Mouse (Mus musculus) olfactory bulb, adult 2 months (tissue): ENCODE data around the gene Rnf103. TPM values are rescaled to one million over a fixed set of nuclear protein-coding genes. Genes with fewer than 3 reads are reported as not detected.
"Not testable (repeated sequence)": the region's sequence is repeated elsewhere in the genome, so short reads cannot be mapped to it uniquely, and the experiment has no call there.

ENCODE experiments used
- H3K27ac ChIP-seq: fragments of 200-500 bp; 2 replicates; pipeline ENCODE4 v1.5.1; 2012; ENCODE audit warnings: low read depth, low read length; ENCODE audit not compliant: insufficient read depth
- H3K4me1 ChIP-seq: fragments of 200-500 bp; 2 replicates; pipeline ENCODE4 v1.6.1; 2012; ENCODE audit warnings: low read length; ENCODE audit not compliant: control insufficient read depth, insufficient read depth
- H3K4me3 ChIP-seq: fragments of 200-500 bp; 2 replicates; pipeline ENCODE4 v1.5.1; 2012; ENCODE audit warnings: mild to moderate bottlenecking, low read depth, low read length, moderate library complexity; ENCODE audit not compliant: insufficient read depth
- CTCF ChIP-seq: fragments of 200-500 bp; IDR thresholded peaks from 2 replicates; pipeline ENCODE4 v1.5.1; 2012; ENCODE audit warnings: low read depth, mild to moderate bottlenecking, low read length, moderate library complexity; ENCODE audit not compliant: insufficient read depth
- POLR2A ChIP-seq: fragments of 200-500 bp; IDR thresholded peaks from 2 replicates; pipeline ENCODE4 v1.6.1; 2012; ENCODE audit warnings: mild to moderate bottlenecking, low read depth, low read length, moderate library complexity; ENCODE audit not compliant: insufficient read depth
- WGBS: fragments of 180-500 bp; shearing (Covaris S2); methylation state at CpG from one replicate; pipeline ENCODE4 v1.1.7; 2018; 5-methylcytosine and 5-hydroxymethylcytosine counted together
- polyA plus RNA-seq: library from polyadenylated mRNA; stranded (reverse); fragments of >200 nt; gene quantifications from 2 replicates; pipeline ENCODE4 v1.2.4, GENCODE M21; 2012; ENCODE audit warnings: low replicate concordance; ENCODE audit not compliant: missing spikeins, insufficient read depth, insufficient read length

The Rnf103 gene
- not detected in 2 replicates for polyA plus RNA-seq

DNA sequence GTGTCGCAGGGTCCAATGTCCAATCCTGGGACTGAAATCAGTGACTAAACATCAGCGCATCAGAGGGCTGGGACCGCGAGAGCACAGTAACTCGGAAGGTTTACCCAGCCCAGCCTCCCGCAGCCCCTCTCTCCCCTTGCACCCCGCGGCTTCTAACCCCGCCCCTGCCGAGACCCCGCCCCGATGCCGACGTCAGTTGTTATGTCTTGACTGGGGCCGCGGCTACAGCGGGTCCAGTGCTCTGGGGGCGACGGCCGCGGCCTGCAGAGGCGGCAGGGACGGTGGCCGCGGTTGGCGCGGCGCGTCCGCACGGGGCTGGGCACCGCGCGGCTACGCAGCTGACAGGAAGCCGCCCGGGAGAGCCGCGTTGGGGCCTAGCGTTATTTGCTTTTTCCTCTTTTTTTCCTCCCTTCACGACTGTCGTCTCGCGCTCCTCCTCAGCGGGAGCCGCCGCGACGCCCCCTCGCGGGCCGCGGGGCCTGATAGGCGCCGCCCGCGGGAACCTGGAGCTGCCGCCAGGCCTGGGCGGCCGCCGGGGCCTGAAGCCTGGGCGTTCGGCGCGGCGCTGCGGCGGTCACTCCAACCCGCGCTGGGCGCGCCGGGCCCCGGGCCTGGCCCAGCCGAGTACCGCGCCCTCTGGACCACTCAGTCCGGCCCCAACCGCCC, at the start of gene Rnf103:
Gene Rnf103, plus strand, starts transcription at position 220 of the 666 bp plus-strand sequence.
- H3K27ac ChIP-seq = peak within 1 kb of the TSS; percentile 92
- WGBS = under 1% methylated on average over 74 of the region's 79 CpGs
- TF ChIP-seq POLR2A = peak; percentile 99
- no peak for TF ChIP-seq CTCF

DNA sequence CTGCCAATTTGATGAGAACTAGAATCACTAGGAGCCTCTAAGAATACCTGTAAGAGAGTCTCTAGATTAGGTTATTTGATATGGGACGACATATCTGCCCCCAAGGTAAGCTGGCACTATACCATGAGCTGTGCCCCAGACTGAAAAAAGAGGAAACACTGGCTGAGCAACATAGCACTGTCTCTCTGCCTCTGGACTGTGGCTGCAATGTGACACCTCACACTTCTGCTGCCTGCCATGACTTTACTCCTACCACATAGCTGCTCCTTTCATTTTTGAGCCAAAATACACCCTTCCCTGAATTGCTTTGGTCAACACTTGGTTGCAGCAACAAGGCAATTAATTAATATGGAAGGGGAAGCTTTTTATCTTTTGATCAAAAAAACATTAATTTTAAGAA, 48.9 kb upstream of the Rnf103 start:
- Histone ChIP-seq H3K4me3 (no peak overlapping the region), H3K4me1 (0 out of 2 replicates have a peak, but pooled peaks cover 7% of the 10 kb centered on the region), H3K27ac (no peak overlapping the region)
- TF ChIP-seq CTCF (no peak), POLR2A (no peak)
- 62% methylated on average over 1 of the region's 1 CpGs for WGBS

More for the DNA sequence above, at the start of gene Rnf103:
- H3K4me3 ChIP-seq = peak within 1 kb of the TSS; percentile 73
- H3K4me1 ChIP-seq = 0 out of 2 replicates have a peak, but pooled peaks cover 2% of the 10 kb centered on the region

DNA sequence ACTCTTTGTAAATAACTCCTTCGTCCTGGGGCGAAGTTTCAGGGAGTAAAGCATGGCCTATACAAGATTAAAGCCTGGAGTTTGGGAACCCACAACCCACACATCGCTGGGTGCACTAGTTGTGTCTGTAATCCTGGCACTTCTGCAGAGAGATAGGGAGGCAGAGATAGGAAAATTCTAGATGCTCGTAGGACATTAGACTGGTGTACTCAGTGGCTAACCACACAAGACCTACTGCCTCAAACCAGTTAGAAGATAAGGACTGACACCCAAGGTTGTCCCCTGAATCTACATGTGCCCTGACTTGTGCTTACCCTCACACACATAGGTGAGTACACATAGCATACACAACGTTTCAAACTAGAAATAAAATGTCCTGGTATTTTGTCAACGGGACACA, 48.1 kb upstream of the Rnf103 start:
- TF ChIP-seq CTCF (no peak), POLR2A (no peak)
- 87% methylated on average over 6 of the region's 6 CpGs for WGBS
- Histone ChIP-seq H3K4me3 (no peak overlapping the region), H3K27ac (no peak overlapping the region), H3K4me1 (0 out of 2 replicates have a peak, but pooled peaks cover 7% of the 10 kb centered on the region)

DNA sequence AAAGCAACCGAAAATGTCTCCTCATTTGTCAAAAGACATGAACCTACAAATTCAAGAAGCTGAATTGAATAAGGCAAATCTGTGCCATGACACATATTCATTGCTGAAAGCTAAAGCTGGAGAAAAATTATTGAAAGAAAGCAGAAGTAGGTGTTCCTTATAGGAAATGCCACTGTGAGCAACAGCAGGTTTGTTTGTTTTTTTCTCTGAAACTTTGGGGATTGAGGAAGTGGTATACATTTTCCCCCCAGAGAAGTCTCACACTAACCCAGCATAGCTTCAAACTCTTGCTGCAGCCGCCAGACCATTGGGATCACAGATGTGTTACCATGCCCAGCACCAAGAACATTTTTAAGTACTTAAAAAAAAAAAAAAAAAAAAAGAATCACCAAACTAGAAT, 40.9 kb upstream of the Rnf103 start:
- 87% methylated on average over 2 of the region's 2 CpGs for WGBS
- H3K27ac ChIP-seq = no peak overlapping the region
- H3K4me3 ChIP-seq = no peak overlapping the region
- 0 out of 2 replicates have a peak, but pooled peaks cover 3% of the 10 kb centered on the region for H3K4me1 ChIP-seq
- TF ChIP-seq POLR2A (no peak), CTCF (no peak)

DNA sequence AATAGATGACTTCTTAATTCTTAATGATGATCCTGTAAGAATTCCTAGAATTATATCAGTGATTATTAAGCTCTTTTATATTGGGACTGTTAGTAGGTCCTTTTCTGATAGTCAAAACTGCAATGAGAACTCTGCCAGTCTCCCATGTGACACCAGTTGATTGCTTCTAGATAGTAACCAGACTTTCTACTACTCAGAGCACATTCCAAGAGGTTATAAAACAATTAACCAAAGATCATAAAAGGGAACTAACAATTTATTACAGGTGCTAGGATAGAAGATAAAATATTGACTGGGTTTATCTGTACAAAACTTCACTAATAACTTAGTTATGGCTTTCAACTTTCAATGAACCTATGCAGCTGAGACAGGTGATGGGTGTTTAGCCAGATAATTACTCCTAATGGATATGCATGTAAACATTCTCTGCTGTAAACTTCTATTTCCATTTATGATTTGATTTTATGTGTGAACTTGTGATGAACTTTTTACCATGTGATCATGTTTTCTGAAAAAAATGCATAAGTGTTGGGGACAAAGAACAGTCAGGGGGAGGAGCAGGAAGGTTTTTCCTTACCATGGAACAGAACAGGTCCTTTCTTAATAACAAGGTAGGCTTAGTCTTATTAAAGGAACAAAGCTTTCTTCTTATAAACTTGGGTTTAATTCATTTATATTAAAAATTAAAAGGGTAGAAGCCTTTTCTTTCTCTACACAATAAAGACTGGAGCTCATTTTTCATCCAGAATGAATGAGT, 39.5 kb upstream of the Rnf103 start:
- not testable (repeated sequence) for H3K27ac ChIP-seq, H3K4me3 ChIP-seq, H3K4me1 ChIP-seq

DNA sequence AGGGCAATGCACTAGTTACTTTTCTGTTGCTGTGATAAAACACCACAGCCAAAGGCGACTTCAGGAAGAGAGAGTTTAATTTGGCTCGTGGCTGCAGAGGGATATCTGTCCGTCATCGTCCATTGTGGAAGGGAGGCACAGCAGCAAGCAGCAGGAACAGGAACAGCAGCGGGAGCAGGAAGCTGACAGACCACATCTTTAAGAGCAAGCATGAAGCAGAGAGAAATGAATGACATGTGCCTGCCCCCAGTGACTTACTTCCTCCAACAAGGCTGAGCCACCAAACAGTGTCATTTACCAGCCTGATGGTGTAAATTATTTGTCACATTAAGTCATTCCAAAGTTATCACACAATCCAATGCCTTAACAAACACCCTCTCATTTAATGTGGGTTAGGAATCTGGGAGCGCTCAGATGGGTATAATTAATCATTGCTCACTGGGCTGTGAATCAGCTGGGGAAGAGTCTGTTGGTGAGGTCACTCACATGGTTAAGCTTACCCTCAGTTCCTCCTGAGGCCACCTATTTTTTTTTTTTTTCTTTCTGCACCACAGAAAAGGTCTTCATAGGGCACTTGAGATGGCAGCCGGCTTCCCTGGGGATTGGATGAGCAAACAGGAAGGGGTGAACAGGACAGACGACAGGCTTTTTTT, 35.6 kb upstream of the Rnf103 start:
- TF ChIP-seq POLR2A = no peak
- no peak for TF ChIP-seq CTCF
- H3K4me1 ChIP-seq = peaks cover 6% of the 10 kb centered on the region
- 60% methylated on average over 8 of the region's 8 CpGs for WGBS
- H3K4me3 ChIP-seq = no peak overlapping the region
- H3K27ac ChIP-seq = no peak overlapping the region; the same call in 1 of the 2 replicates

DNA sequence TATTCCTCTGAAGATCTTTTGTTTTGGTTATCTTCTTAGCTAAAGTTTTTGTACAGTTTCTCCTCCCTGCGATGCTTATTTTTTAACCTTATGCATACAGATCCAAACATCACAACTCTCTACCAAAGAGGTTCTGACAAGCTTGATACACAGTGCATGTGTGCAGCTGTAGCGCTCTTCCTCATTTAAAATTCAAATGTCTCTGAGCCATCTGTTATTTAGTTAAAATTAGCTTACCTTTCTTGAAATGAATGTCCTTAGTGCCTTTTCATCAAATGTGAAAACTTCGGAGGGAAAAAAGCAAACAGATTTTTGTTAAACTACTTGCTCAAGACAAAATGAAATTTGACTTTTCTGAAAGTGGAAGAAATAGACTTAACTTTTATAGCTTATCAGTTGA, 28.5 kb upstream of the Rnf103 start:
- TF ChIP-seq POLR2A (no peak), CTCF (no peak)
- Histone ChIP-seq H3K27ac (no peak overlapping the region), H3K4me1 (no peaks in the 10 kb centered on the region), H3K4me3 (no peak overlapping the region)
- 68% methylated on average over 3 of the region's 3 CpGs for WGBS

DNA sequence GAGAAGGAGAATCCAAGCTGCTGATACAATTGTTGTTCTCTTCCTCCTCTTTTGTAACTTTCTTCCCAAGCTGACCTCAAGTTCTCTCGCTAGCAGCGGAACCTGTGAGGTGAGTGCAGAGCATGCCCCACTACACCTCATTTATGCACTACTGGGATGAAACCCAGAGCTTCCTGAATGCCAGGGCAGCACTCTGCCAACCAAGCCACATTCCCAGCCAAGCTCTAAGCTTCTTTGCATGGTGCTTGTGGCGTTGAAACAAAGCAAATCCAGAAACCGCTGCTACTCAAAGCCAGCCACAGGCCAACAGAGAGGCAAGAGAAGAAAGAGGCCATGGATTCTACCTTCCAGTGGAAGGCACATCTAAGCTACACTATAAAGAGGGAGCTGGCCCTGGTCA, 25.9 kb upstream of the Rnf103 start:
- H3K27ac ChIP-seq = no peak overlapping the region
- no peak for TF ChIP-seq CTCF
- no peak for TF ChIP-seq POLR2A
- H3K4me1 ChIP-seq = no peaks in the 10 kb centered on the region
- H3K4me3 ChIP-seq = no peak overlapping the region
- WGBS = 54% methylated on average over 4 of the region's 4 CpGs

DNA sequence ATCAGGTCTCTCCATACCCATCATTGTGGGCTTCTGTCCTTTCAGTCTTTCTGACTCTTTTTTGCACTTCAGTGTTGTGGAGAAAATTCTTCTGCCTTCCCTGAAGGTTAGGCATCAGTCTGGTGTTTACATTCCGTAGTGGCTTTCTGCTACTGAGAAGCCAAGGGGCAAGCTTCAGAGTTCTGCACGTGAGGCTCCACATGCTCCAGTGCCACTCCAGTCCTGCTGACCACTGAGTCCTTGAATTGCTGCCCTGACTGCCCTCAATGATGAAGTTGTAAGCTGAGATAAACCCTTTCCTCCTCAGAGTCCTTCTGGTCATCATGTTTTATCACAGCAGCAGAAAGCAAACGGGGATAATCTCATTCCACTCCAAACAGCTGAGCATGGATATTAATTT, 24.4 kb upstream of the Rnf103 start:
- H3K4me1 ChIP-seq = no peaks in the 10 kb centered on the region
- WGBS = 77% methylated on average over 3 of the region's 3 CpGs
- no peak for TF ChIP-seq POLR2A
- no peak for TF ChIP-seq CTCF
- no peak overlapping the region for H3K4me3 ChIP-seq
- H3K27ac ChIP-seq = no peak overlapping the region
